Mouse (Mus musculus): ENCODE data around the gene Atrn.

- TF ChIP-seq CTCF (IDR thresholded peaks at IDR 0.05; ENCODE audit: control insufficient read depth, insufficient read depth, low read length) (no peak), POLR2A (IDR thresholded peaks at IDR 0.05; ENCODE audit: borderline replicate concordance, control insufficient read depth, low read depth, low read length) (no peak)
Measured at GRCm38 (mm10) chr2:130886983-130887382, 19.3 kb upstream of the Atrn start.
